Mouse (Mus musculus) hindlimb bud, embryonic 11.5 days (tissue): Measurements from ENCODE around the gene Asic1.

Experiments used
- DNase-seq: peaks from one replicate; pipeline ENCODE4 v3.0.0-alpha.2; 2012; ENCODE audit warnings: low read depth, low spot score; ENCODE audit errors: extremely low spot score

Asic1 gene

DNA sequence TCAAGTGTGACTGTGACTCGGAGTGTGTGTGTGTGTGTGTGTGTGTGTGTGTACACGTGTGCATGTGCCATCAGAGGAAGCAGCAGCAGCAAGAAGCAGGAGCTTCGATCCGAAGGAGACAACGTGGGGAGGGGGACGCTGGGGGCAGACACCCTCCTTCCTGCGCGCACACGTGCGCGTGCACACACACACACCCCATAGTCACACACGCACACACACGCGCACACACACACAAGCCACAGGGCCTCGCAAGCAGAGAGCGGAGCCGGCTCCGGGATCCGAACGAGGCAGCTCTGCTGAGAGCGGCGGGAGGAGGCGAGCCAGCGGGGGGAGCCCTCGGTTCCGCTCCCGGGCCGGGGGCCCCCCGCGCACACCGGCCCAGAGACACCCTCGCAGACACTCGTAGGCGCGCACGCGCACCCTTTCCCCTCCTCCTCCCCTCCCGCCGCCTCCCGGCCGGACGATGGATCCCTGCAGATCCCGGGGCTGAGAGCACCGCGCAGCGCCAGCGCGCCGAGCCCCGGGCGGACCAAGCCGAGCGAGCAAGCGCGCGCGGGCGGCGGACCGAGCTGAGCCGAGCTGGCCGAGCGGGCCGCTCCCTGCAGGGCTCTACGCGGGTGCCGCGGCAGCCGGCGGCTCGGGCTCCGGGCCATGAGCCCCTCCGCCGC is at the start of gene Asic1:
TSS of gene Asic1 (plus strand) at position 215 of the 668 bp plus-strand sequence.
- no peak for DNase-seq

DNA sequence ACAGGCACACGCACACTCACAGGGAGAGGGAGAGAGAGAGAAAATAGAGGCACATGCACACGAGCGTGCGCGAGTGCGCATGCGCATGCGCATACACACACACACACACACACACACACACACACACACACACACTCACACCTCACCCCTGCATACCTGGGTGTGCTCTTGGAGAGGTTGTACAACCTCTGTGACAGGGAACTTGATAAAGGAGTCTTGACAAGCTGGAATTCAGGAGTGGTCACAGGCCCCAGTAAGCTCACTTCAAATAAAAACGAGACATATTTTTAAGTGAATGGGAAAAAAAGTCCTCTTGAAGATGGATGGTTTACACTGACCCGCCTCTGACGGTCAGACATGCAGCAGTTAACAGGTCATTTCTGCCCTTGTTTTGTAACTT is 48.1 kb upstream of the Asic1 start:
- DNase-seq = no peak

DNA sequence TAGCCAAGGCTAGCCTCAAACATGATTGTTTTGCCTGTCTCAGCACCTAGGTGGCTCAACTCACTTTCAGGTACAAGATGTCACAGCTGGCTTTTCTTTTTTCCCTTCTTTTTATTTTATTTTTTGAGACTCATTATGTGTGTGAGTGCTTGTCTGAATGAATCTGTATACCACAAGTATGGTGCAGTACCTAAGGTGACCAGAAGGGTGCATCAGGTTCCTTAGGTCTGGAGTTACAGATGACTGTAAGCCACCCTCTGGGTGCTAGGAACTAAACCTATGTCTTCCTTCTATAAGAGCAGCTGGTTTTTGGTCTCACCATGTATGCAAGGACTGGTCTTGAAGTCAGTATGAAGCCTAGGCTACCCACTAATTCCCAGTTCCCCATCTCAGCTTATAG is 38.5 kb upstream of the Asic1 start:
- no peak for DNase-seq

DNA sequence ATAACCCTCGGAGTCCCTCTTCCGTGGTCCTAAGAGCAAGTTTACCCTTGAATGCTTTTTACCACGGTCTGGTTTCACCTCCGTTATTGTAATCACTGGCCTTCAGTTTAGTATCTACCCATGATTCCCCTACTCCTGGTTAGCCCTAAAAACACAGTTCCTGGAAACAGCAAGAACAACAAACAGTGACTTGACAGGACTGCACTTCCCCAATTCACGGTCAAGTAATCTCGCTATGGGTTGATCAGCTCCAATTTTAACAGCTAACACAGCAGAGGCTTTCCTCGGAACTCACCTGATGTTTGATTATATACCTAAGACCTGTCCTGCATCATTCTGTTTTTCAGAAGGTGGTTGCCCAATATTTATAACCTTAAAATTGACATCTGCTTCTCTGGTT is 35.5 kb upstream of the Asic1 start:
- no peak for DNase-seq

DNA sequence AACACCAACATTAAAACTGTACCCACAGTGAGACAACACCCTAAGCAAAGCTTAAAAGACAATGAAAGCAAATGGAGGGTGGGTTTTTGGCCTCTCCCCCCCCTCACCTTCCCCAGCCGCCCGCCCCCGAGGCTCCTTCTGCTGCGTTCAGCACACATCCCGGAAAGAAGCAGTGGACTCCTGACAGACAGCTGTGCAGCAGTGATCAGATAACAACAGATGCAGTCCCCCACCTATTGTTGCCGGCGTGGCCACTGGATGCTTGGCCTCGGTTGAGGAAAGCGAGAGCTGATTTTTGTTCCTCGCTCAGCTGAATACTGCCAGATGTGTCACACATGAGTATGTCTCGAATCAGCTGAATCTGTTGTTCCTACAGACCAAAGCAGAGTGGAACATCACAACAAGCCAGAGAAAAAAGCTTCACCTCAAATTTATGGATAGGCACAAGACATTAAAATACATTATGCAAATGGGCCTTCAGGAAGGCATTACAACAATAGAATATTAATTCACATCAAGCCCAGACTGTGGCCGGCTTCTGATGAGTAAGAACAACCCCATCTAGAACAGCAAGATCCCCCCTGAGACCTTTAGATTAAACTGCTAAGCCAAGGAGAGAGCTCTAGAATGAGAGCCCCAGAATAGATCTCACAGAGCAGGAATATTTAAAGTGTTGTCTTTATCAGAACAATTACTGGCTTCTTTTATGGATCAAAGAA is 32.6 kb upstream of the Asic1 start:
- DNase-seq = no peak

DNA sequence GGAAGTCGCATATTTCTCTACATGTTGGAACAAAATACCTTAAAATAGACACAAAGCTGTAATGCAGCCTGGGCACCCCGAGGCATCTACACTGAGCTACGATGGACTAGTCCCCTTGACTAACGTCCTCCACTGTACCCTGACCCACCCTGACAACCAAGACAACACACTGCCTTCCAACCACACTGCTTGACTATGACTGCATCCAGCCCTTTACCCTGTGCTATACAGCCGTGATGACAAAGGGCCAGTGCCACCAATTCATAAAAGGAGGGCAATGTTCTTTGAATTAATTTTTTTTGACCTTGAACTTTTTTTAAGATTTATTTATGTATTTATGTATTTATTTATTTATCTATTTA is 32.1 kb upstream of the Asic1 start:
- DNase-seq = no peak

DNA sequence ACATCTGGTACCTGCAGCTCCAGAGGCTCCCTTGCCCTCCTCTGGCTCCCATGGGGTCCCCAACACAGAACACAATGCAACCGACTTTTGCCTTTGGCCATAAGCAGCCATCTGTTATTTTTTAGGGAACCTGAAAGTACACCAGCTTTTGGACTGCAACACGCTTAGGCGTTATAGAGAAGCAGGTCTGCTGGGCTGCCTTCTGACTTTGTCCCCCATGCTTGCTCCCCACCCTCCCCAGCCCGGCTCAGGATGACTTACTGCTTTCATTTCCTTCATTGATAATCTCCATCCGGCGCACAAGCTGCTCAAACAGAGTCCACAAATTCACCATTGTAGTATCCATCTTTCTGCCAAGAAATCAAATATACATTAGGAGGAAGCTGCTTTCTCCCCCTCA is 27.5 kb upstream of the Asic1 start:
- no peak for DNase-seq

DNA sequence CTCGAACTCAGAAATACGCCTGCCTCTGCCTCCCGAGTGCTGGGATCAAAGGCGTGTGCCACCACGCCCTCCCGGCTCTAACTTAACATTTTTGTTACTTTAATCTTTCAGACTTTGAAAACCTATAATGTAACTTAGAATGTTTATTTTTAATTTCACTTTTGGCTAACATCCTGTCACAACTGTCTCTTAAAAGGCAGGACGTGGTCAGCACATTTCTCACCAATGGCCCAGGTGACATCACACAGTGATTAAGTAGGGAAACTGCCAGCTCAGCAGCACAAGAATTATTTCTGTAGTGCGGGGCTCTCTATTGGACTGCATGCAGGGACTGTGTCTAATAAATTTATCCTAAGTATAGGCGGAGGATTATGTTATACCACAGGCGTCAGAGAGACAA is 26.3 kb upstream of the Asic1 start:
- DNase-seq = no peak

DNA sequence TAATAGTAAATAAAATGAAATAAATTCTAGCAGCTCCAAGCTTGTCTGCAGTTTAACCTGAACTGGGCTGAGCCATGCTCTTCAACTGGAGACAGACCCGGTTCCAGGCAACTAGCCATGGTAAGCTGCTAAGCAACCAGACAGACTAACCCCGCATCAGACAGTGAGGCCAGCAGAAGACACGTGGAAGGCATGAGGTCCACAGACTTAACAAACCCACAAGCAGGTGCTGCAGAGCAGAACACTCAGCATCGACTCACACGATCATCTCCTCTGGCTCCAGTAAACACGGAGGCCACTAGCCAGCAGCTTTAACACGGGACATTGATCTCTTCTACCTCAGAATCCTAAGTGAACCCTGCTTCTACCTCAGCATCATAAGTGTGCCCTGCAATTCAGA is 25.4 kb upstream of the Asic1 start:
- no peak for DNase-seq

DNA sequence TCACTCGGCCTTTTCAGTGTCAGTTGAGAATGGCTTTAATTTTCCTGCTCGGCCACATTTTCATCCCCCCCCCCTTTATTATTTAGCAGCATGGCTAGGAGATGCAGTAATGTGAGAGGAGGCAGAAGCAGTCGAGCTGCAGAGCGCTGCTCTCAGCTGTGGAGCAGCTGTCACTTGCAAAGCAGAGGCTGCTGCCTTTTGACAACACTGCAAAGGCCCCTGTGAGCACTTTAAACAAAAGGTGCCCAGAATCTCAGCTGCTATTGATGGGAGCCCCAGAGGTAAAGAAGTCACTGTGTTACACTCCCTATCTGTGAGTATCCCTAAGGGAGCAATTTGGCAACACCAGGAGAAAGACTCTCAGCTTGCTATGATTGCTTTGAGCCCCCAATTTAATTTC is 21.8 kb upstream of the Asic1 start:
- DNase-seq = no peak

DNA sequence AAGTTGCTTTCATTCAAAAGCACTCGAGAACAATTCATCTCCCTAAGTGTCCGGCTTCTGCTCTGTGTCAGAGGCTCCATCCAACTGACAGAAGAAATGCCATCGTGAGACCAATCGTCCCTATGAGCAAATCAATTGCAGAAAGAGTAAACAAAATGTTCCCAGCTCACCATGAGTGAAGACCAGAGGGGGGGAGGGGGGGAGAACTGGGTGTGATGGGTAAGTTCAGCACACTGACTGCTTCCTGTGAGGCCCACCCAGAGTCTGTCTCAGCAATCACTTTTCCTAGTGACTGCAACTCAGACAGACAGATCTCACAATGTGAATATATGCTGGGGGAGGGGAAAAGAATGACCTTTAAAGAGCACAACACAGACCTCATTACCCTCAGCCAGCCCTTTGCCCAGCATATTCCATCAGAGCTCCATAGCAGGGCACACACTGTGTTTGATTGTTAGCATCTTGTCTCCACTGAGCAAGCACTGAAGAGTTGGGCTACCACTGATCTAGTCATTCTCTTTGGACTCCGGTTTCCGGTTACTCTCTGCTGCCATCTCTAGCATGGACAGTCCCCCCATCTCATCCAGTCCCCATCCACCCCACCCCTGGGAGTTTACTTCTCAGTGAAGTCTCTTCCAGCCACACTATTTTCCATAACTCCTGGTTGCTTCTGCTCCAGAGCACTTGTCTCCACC is 21.0 kb upstream of the Asic1 start:
- DNase-seq = no peak

DNA sequence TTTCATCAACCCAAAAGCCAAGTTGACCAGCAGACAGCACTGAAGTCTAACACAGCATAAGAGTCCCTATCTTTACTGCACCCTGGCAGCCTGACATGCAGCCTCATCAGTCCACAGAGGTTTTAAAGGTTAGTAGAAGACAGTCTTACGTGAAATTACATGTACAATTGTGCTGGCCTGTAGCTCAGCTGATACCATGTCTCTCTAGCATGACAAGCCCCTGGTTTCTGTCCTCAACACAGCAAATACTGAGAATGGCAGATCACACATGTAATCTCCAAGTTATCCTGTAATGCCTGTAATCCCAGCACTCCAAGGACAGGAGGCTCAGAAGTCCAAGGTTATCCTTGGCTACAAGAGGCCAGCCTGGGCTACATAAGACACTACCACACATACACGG is 19.9 kb upstream of the Asic1 start:
- no peak for DNase-seq

DNA sequence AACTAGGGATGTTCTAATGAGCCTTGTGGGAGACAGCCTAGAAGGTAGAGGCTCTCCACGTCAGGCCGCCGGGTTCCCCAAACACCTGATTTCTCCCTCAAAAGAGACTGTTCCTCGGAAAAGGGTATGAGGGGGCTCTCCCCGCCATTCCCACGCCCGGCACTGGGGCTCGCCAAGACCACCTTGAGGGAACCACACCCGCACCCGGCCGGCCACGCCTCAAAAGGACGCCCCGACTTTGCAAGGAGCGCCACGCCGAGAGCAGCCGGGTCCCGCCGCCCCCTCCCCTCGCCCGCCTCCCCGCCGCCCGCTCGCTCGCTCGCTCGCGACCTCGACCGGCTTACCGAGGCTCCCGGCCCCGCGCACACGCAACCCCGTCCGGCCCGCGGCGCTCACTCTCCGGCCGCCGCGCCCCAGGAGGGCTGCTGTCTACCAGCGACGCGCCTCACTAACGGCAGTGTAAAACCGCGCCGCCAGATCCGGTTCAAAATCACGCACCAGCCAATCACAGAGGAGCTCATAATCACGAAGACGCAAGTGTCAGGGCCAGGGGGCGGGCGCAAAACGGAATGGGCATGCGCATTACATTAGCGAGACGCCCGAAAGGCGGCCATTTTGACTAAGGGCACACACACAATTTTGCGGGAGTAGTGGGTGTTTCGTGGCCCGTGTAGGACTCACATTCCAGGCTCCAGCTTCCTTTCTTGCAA is 18.9 kb upstream of the Asic1 start, which contains the start of gene Racgap1:
TSS of gene Racgap1 (minus strand) at position 494 of the 710 bp plus-strand sequence.
- DNase-seq = peak; percentile 85

DNA sequence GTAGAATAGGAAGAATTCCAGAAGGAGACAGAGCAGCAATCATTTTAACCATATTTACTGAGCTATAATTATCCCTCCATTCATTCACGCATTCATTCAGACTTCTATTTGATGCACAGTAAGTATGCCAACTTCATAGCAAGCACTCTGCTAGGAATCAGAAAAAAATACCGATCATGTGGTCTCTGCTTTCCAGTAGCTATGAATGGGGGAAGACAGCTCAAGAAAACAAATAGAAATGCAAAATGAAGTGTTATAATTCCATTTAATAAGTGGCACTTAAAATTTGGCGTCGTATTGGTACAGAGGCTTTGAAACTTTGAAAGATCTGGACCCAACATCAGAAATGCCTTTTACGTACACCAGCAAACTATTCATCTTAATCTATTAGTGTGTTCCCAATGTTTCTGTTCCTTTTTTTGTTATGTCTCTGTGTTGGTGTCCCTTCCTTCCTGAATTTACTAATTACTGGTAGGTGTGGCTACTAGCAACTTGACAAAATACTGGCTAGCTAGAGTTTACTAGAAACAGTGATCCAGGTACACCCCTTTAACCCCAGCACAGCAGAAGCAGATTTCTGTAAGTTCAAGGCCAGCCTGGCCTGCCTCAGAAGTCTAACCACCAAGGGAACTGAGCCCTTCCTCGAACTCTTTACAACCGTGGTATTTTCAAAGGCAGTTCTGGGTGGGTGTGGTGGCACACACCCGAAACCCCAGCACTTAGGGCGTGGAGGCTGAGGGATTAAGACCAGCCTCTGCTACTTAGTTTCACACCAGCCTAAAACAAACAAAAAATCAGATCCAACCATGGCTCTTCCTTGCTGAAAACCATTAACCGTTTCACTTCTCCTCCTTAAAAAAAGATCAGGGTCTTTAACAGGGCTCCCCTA is 17.9 kb upstream of the Asic1 start:
- no peak for DNase-seq

DNA sequence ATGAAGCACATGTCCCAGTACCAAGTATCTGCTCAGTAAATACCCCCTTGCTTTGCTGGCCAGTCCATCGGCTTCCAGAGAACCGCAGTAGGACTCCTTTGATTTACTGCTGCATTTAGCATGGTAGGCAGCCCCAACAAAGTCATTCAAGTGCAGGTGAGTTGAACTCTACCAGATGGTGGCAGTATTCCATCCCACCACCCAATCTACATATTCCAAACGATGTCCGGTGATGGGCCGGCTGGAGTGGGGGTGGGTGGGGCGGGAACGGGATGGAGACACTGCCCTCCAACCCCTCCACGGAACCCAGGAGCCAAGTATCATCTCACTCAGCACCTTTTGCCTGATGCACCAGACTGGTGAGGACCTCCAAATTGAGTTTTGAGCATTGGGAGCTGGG is 16.9 kb upstream of the Asic1 start:
- DNase-seq = no peak

DNA sequence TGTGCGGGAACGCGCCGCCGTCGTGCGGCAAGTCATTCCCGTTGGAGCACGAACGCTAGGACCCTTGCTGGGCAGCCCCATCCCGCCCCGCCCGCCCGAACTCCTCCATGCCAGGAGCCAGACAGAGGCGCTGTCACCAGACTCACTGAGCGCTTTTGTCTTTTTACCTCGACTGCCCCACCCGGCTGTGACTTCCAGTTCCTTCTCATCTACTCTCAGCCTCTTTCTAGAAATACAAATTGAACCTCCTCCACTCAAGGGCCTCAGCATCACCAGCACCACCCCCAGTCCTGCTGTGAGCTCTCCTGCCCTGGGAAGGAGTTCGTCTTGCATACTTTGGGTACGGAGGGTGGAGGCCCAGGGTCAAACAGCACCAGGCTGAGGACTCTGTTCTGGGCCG is 16.3 kb upstream of the Asic1 start:
- no peak for DNase-seq

DNA sequence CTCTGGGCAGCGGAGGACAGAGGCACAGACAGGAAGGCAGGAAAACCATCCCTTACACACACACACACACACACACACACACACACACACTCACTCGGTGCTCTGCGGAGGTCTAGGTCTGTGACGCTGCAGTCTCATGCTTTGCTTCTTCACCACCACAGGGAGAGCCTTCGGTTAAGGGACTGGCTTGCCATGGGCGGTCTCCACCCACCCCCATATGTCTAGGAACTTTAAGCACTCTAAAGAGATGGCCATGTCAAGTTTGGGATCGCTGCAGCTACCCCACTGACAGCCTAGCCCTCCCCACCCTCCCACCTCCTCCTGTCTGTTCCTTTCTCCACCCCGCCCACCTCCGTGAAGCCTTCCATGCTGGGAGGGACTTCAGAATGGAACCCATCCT is 14.2 kb upstream of the Asic1 start:
- DNase-seq = no peak

DNA sequence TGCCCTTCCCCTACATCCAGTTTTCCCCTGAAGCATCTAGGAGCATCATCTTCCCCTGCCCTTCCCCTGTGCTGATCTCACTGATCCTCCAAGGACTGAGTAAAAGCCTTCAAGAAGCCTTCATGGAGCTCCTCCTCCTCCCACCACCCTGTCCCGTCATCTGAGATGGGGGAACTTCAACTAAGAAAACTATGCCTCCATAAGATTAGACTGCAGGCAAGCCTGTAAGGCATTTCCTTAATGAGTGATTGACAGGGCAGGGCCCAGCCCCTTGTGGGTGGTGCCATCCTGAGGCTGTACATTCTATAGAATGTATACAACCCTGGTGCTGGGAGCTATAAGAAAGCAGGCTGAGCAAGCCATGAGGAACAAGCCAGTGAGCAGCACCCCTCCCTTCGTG is 11.7 kb upstream of the Asic1 start:
- no peak for DNase-seq

DNA sequence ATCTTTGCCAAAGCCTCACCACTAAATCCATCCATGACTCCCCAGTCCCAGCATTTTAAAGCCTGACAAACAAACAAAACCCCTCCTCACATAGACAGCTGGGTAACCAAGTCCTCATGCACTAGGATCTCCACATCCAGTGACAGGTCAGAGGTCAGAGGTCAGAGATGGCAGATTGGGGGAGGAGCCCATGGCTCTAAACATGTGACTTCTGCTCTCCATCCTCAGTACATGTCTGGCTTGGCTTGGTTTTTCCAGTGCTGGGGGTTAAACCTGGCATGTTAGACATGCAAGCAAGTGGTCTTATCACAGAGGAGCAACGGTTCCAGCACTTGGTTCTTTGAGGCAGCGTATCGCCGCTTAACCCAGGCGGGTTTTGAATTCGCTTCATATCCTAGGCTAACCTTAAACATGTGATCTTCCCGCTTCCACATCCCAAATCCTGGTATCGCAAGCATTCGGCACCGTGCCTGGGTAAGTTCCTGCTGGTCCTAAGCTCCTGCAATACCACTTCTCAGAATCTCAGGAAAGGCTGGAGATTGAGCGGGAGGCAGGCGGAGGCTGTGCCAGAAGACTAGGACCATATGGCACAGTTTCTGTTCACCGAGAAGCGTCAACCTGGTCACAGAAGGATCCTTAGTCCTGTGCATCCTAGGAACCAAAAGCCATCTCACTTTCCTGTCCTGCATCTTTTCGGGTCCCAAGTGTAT is 8.9 kb upstream of the Asic1 start:
- no peak for DNase-seq

DNA sequence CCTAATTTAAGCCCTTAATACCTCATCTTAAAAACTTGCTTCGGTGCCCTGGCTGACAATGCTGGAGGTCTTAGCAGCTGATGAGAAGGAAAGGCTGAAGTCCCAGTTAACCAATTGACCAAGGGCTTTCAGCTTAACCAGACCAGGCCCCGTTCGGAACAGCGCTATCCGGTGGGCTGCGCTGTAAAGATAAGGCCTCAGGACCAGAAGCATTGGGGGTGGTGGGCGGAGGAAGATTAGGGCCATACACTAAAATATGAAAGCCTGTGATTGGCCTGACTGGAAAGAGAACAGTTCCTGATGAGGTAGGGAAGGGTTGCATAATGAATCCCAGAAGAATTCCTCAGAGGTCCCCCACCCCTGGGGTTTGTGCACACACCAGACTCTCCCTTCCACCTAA is 7.8 kb upstream of the Asic1 start:
- no peak for DNase-seq
